Mouse (Mus musculus) c-Kit-positive CD71-positive TER-119-positive erythroid progenitor cells, embryonic 14.5 days (primary cell): ENCODE measurements around the gene Gas2.

ENCODE experiments used
- DNase-seq: peaks from one replicate; pipeline ENCODE4 v3.0.0-alpha.2; 2013; ENCODE audit warnings: low spot score

Gene Gas2

GRCm38 (mm10) chr7:51880121-51880520 lies 18.3 kb downstream of the Gas2 start:
- DNase-seq: no peak

- DNase-seq: no peak
Observed at GRCm38 (mm10) chr7:51885345-51885744, 23.5 kb downstream of the Gas2 start.

- DNase-seq: no peak
Observed at GRCm38 (mm10) chr7:51887678-51888567, 26.1 kb downstream of the Gas2 start.

- no peak for DNase-seq
Observed at GRCm38 (mm10) chr7:51889601-51890000, 27.8 kb downstream of the Gas2 start.

- DNase-seq: no peak
Observed at GRCm38 (mm10) chr7:51892224-51892965, 30.6 kb downstream of the Gas2 start.

- DNase-seq: no peak
Observed at GRCm38 (mm10) chr7:51893008-51893407, 31.2 kb downstream of the Gas2 start.

GRCm38 (mm10) chr7:51894133-51894801 lies 32.5 kb downstream of the Gas2 start:
- no peak for DNase-seq

GRCm38 (mm10) chr7:51894939-51895338 lies 33.1 kb downstream of the Gas2 start:
- DNase-seq: no peak

- DNase-seq: no peak
Observed at GRCm38 (mm10) chr7:51899066-51899465, 37.3 kb downstream of the Gas2 start.

- no peak for DNase-seq
Observed at GRCm38 (mm10) chr7:51913292-51914050, 51.7 kb downstream of the Gas2 start.

GRCm38 (mm10) chr7:51914132-51914531 lies 52.3 kb downstream of the Gas2 start:
- DNase-seq: no peak

GRCm38 (mm10) chr7:51928761-51929519 lies 67.1 kb downstream of the Gas2 start:
- no peak for DNase-seq

GRCm38 (mm10) chr7:51931217-51931616 lies 69.4 kb downstream of the Gas2 start:
- DNase-seq: no peak

GRCm38 (mm10) chr7:51937337-51937736 lies 75.5 kb downstream of the Gas2 start:
- DNase-seq: no peak

GRCm38 (mm10) chr7:51940461-51940860 lies 78.6 kb downstream of the Gas2 start:
- DNase-seq: no peak

- DNase-seq: no peak
Observed at GRCm38 (mm10) chr7:51955424-51956041, 93.7 kb downstream of the Gas2 start.

GRCm38 (mm10) chr7:51957766-51958165 lies 96.0 kb downstream of the Gas2 start:
- no peak for DNase-seq

GRCm38 (mm10) chr7:51960698-51961374 lies 99.0 kb downstream of the Gas2 start:
- no peak for DNase-seq

GRCm38 (mm10) chr7:51962219-51962952 lies 100.6 kb downstream of the Gas2 start:
- DNase-seq: no peak
